Mouse (Mus musculus): Measurements from ENCODE around the gene Rin3. TPM values are rescaled to one million over a fixed set of nuclear protein-coding genes. Genes with fewer than 3 reads are reported as not detected.

The Rin3 gene
- total and polyA plus RNA-seq, 2 experiments from 2014 or later, result 4.6 to 13.4 TPM

GRCm38 (mm10) chr12:102302831-102303351, 20.0 kb downstream of the Rin3 start:
- Histone ChIP-seq H3K4me3 (ENCODE audit: low read depth, low read length) (no peak overlapping the region), H3K9me3 (replicated peaks; ENCODE audit: control insufficient read depth, low read length) (no peaks in the 10 kb centered on the region), H3K36me3 (replicated peaks; ENCODE audit: control insufficient read depth, insufficient read depth, low read length) (0 out of 2 replicates have a peak, but pooled peaks cover 3% of the 10 kb centered on the region), H3K4me2 (ENCODE audit: low read depth, low read length) (no peak overlapping the region), H3K27me3 (ENCODE audit: control insufficient read depth, insufficient read depth, low read length) (no peaks in the 10 kb centered on the region), H3K27ac (ENCODE audit: low read depth) (peak overlapping the region; percentile 36; the same call in 1 of the 2 replicates), H3K4me1 (ENCODE audit: control insufficient read depth, insufficient read depth) (peaks cover 41% of the 10 kb centered on the region), H3K9ac (replicated peaks; ENCODE audit: low read depth, low read length) (no peak overlapping the region)
- DNase-seq (ENCODE audit: low spot score) (peak; percentile 35), ATAC-seq (ENCODE audit: insufficient read depth, low read depth) (peak; percentile 27)
- WGBS, result 61% methylated on average over 4 of the region's 4 CpGs
- TF ChIP-seq EP300 (IDR thresholded peaks at IDR 0.05; ENCODE audit: low read depth) (no peak), CTCF (IDR thresholded peaks at IDR 0.05; ENCODE audit: low read depth) (no peak)

- WGBS, result 15% methylated on average over 7 of the region's 7 CpGs
- no peak overlapping the region for H3K9ac ChIP-seq (replicated peaks; ENCODE audit: low read depth, low read length)
- TF ChIP-seq EP300 (IDR thresholded peaks at IDR 0.05; ENCODE audit: low read depth), result no peak
- H3K36me3 ChIP-seq (replicated peaks; ENCODE audit: control insufficient read depth, insufficient read depth, low read length), result 0 out of 2 replicates have a peak, but pooled peaks cover 3% of the 10 kb centered on the region
- DNase-seq (ENCODE audit: low spot score) (no peak), ATAC-seq (ENCODE audit: insufficient read depth, low read depth) (no peak)
- no peaks in the 10 kb centered on the region for H3K27me3 ChIP-seq (ENCODE audit: control insufficient read depth, insufficient read depth, low read length)
- no peaks in the 10 kb centered on the region for H3K9me3 ChIP-seq (replicated peaks; ENCODE audit: control insufficient read depth, low read length)
- H3K4me2 ChIP-seq (ENCODE audit: low read depth, low read length), result no peak overlapping the region
- no peak overlapping the region for H3K4me3 ChIP-seq (ENCODE audit: low read depth, low read length)
- peak overlapping the region; percentile 12; the same call in 1 of the 2 replicates for H3K27ac ChIP-seq (ENCODE audit: low read depth)
- peaks cover 51% of the 10 kb centered on the region for H3K4me1 ChIP-seq (ENCODE audit: control insufficient read depth, insufficient read depth)
Measured at GRCm38 (mm10) chr12:102303867-102304266, 21.0 kb downstream of the Rin3 start.

DNA sequence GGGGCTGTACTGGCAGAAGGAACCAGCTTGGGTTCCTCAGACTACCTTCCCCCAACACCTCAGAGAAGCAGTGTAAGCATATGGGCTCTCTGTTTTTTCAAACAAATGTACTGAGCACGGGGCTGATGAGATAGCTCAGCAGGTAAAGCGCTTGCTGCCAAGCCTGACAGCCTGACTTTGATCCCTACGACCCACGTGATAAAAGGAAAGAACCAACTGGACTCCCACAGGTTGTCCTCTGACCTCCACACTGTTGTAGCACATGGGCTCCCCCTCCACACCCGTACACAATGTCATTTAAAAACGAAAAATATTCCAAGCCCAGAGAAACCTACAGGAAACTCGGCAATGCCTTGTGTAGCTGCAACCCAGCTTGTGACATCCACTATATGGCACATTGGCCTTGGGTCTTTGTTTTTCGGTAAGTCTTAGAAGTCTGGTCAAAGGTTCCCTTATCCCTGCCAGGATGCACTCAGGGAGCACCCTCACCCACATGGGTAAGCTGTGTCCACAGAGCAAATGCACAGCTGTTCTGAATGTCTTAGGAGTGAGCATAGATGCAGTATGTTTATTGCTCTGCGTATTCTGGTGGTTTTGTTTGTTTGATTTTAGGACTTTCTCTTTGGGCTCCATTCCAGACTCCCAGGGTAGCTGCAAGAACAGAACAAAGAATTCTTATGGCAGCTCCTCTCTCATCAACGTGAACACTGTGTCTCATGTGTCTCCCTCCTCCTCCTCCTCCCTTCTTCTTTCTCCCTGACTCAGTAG, 22.4 kb downstream of the Rin3 start:
- Histone ChIP-seq H3K4me1 (ENCODE audit: control insufficient read depth, insufficient read depth) (peaks cover 54% of the 10 kb centered on the region), H3K27ac (ENCODE audit: low read depth) (no peak overlapping the region), H3K36me3 (replicated peaks; ENCODE audit: control insufficient read depth, insufficient read depth, low read length) (0 out of 2 replicates have a peak, but pooled peaks cover 3% of the 10 kb centered on the region), H3K9me3 (replicated peaks; ENCODE audit: control insufficient read depth, low read length) (no peaks in the 10 kb centered on the region), H3K4me3 (ENCODE audit: low read depth, low read length) (no peak overlapping the region), H3K4me2 (ENCODE audit: low read depth, low read length) (no peak overlapping the region), H3K9ac (replicated peaks; ENCODE audit: low read depth, low read length) (no peak overlapping the region), H3K27me3 (ENCODE audit: control insufficient read depth, insufficient read depth, low read length) (no peaks in the 10 kb centered on the region)
- WGBS, result 58% methylated on average over 10 of the region's 10 CpGs
- TF ChIP-seq CTCF (IDR thresholded peaks at IDR 0.05; ENCODE audit: low read depth) (no peak), EP300 (IDR thresholded peaks at IDR 0.05; ENCODE audit: low read depth) (no peak)
- DNase-seq (ENCODE audit: low spot score), result no peak
- ATAC-seq (ENCODE audit: insufficient read depth, low read depth), result no peak

- H3K9ac ChIP-seq (replicated peaks; ENCODE audit: low read depth, low read length), result no peak overlapping the region
Measured at GRCm38 (mm10) chr12:102308001-102308456, 25.2 kb downstream of the Rin3 start.

GRCm38 (mm10) chr12:102308457-102309011, 25.7 kb downstream of the Rin3 start:
- H3K9me3 ChIP-seq (replicated peaks; ENCODE audit: control insufficient read depth, low read length), result no peaks in the 10 kb centered on the region
- H3K27ac ChIP-seq (ENCODE audit: low read depth), result peak overlapping the region; percentile 74
- H3K4me2 ChIP-seq (ENCODE audit: low read depth, low read length), result no peak overlapping the region
- no peak for TF ChIP-seq EP300 (IDR thresholded peaks at IDR 0.05; ENCODE audit: low read depth)
- TF ChIP-seq CTCF (IDR thresholded peaks at IDR 0.05; ENCODE audit: low read depth), result no peak
- H3K27me3 ChIP-seq (ENCODE audit: control insufficient read depth, insufficient read depth, low read length), result no peaks in the 10 kb centered on the region
- DNase-seq (ENCODE audit: low spot score) (peak; percentile 68), ATAC-seq (ENCODE audit: insufficient read depth, low read depth) (peak; percentile 65)
- no peak overlapping the region for H3K9ac ChIP-seq (replicated peaks; ENCODE audit: low read depth, low read length)
- peaks cover 39% of the 10 kb centered on the region for H3K4me1 ChIP-seq (ENCODE audit: control insufficient read depth, insufficient read depth)
- H3K4me3 ChIP-seq (ENCODE audit: low read depth, low read length), result no peak overlapping the region
- 6% methylated on average over 16 of the region's 16 CpGs for WGBS
- H3K36me3 ChIP-seq (replicated peaks; ENCODE audit: control insufficient read depth, insufficient read depth, low read length), result peaks cover 6% of the 10 kb centered on the region; the same call in 1 of the 2 replicates

More at GRCm38 (mm10) chr12:102308001-102308456, 25.2 kb downstream of the Rin3 start:
- Histone ChIP-seq H3K4me1 (ENCODE audit: control insufficient read depth, insufficient read depth) (peaks cover 44% of the 10 kb centered on the region), H3K27ac (ENCODE audit: low read depth) (peak overlapping the region; percentile 74), H3K27me3 (ENCODE audit: control insufficient read depth, insufficient read depth, low read length) (no peaks in the 10 kb centered on the region), H3K4me3 (ENCODE audit: low read depth, low read length) (no peak overlapping the region), H3K4me2 (ENCODE audit: low read depth, low read length) (no peak overlapping the region), H3K36me3 (replicated peaks; ENCODE audit: control insufficient read depth, insufficient read depth, low read length) (peaks cover 3% of the 10 kb centered on the region; the same call in 1 of the 2 replicates), H3K9me3 (replicated peaks; ENCODE audit: control insufficient read depth, low read length) (no peaks in the 10 kb centered on the region)
- DNase-seq (ENCODE audit: low spot score), result peak; percentile 77
- TF ChIP-seq CTCF (IDR thresholded peaks at IDR 0.05; ENCODE audit: low read depth) (no peak), EP300 (IDR thresholded peaks at IDR 0.05; ENCODE audit: low read depth) (0 out of 2 replicates have a peak, but pooled peaks have one; percentile 39)
- ATAC-seq (ENCODE audit: insufficient read depth, low read depth), result peak; percentile 42
- 2% methylated on average over 6 of the region's 6 CpGs for WGBS
